Mouse (Mus musculus) MEL (cell line): ENCODE measurements around the gene Dtx3. TPM values are rescaled to one million over a fixed set of nuclear protein-coding genes. Genes with fewer than 3 reads are reported as not detected.
A peak's percentile ranks its signal among the peaks of the same experiment; 100 is the strongest.
"Not testable (repeated sequence)": the region's sequence is repeated elsewhere in the genome, so short reads cannot be mapped to it uniquely, and the experiment has no call there.

Source experiments
- DNase-seq: peaks from one replicate; pipeline ENCODE4 v3.0.0; 2011; ENCODE audit warnings: low read depth, low spot score
- H3K27ac ChIP-seq: 2 replicates; pipeline ENCODE4 v1.5.1; 2012; ENCODE audit warnings: low read depth, mild to moderate bottlenecking, control low read depth, low read length, moderate library complexity; ENCODE audit not compliant: control insufficient read depth
- H3K27me3 ChIP-seq, 2 experiments: fragments of 150-350 bp in 1 of 2; sonication (generic) in 1 of 2; 2 replicates each; pipeline ENCODE4 v1.6.1; 2012; ENCODE audit warnings: low read length in 2 of 2, mild to moderate bottlenecking in 2 of 2, improper control_type of control experiment in 1 of 2, moderate library complexity in 1 of 2; ENCODE audit not compliant: insufficient read depth in 2 of 2, control insufficient read depth in 1 of 2
- H3K36me3 ChIP-seq, 2 experiments: 2 replicates each; pipeline ENCODE4 v1.6.1; 2012 to 2014; ENCODE audit warnings: low read length in 2 of 2, improper control_type of control experiment in 1 of 2, inconsistent platforms in 1 of 2, mild to moderate bottlenecking in 1 of 2; ENCODE audit not compliant: insufficient read depth in 2 of 2, control insufficient read depth in 1 of 2
- H3K4me1 ChIP-seq, 2 experiments: fragments of 150-350 bp in 1 of 2; sonication (generic) in 1 of 2; 2 replicates each; pipeline ENCODE4 v1.6.1; 2012; ENCODE audit warnings: low read length in 2 of 2, improper control_type of control experiment in 1 of 2, mild to moderate bottlenecking in 1 of 2; ENCODE audit not compliant: insufficient read depth in 2 of 2, control insufficient read depth in 1 of 2
- H3K4me3 ChIP-seq, 2 experiments: fragments of 150-350 bp in 1 of 2; sonication (generic) in 1 of 2; 2 replicates each; pipeline ENCODE4 v1.5.1; 2012; ENCODE audit warnings: low read depth in 2 of 2, low read length in 2 of 2, mild to moderate bottlenecking in 2 of 2, moderate library complexity in 2 of 2, control low read depth in 1 of 2, improper control_type of control experiment in 1 of 2; ENCODE audit not compliant: control insufficient read depth in 1 of 2, insufficient read depth in 1 of 2
- H3K79me2 ChIP-seq: 2 replicates; pipeline ENCODE4 v1.6.1; 2012; ENCODE audit warnings: mild to moderate bottlenecking, low read length, moderate library complexity; ENCODE audit not compliant: control insufficient read depth, poor library complexity, insufficient read depth
- H3K9ac ChIP-seq: 2 replicates; pipeline ENCODE4 v1.6.1; 2012; ENCODE audit warnings: low read depth, mild to moderate bottlenecking, control low read depth, low read length, moderate library complexity; ENCODE audit not compliant: control insufficient read depth, poor library complexity, severe bottlenecking
- H3K9me3 ChIP-seq: fragments of 150-350 bp; sonication (generic); replicated peaks from 2 replicates; pipeline ENCODE4 v1.6.1; 2012; ENCODE audit warnings: mild to moderate bottlenecking, low read length, improper control_type of control experiment, moderate library complexity; ENCODE audit not compliant: insufficient read depth
- CHD1 ChIP-seq: IDR thresholded peaks from 2 replicates; pipeline ENCODE4 v1.6.1; 2012; ENCODE audit warnings: low read depth, mild to moderate bottlenecking, inconsistent platforms, low read length, improper control_type of control experiment
- ELF1 ChIP-seq: IDR thresholded peaks from 2 replicates; pipeline ENCODE4 v1.6.1; 2014; ENCODE audit warnings: low read depth, mild to moderate bottlenecking, inconsistent platforms, low read length, improper control_type of control experiment, moderate library complexity
- EP300 ChIP-seq, 2 experiments: IDR thresholded peaks; 2 replicates each; pipeline ENCODE4 v1.6.1; 2011; ENCODE audit warnings: improper control_type of control experiment in 2 of 2, low read length in 2 of 2, low read depth in 1 of 2, mild to moderate bottlenecking in 1 of 2
- ETS1 ChIP-seq: IDR thresholded peaks from 2 replicates; pipeline ENCODE4 v1.6.1; 2012; ENCODE audit warnings: low read depth, mild to moderate bottlenecking, inconsistent platforms, low read length, improper control_type of control experiment, moderate library complexity
- GATA1 ChIP-seq: IDR thresholded peaks from 2 replicates; pipeline ENCODE4 v1.6.1; 2011; ENCODE audit warnings: low read depth, low read length, improper control_type of control experiment
- JUND ChIP-seq: IDR thresholded peaks from 2 replicates; pipeline ENCODE4 v1.6.1; 2011; ENCODE audit warnings: low read depth, mild to moderate bottlenecking, improper control_type of control experiment, low read length
- MAFK ChIP-seq: IDR thresholded peaks from 2 replicates; pipeline ENCODE4 v1.6.1; 2011; ENCODE audit warnings: low read depth, mild to moderate bottlenecking, low read length, improper control_type of control experiment, borderline replicate concordance
- MXI1 ChIP-seq: IDR thresholded peaks from 2 replicates; pipeline ENCODE4 v1.6.1; 2011; ENCODE audit warnings: mild to moderate bottlenecking, low read depth, low read length, improper control_type of control experiment
- TAL1 ChIP-seq: IDR thresholded peaks from 2 replicates; pipeline ENCODE4 v1.6.1; 2012; ENCODE audit warnings: mild to moderate bottlenecking, inconsistent platforms, low read length, moderate library complexity, mixed read lengths
- TBP ChIP-seq: IDR thresholded peaks from 2 replicates; pipeline ENCODE4 v1.8.0; 2011; ENCODE audit warnings: low read depth, low read length, improper control_type of control experiment
- TCF12 ChIP-seq: IDR thresholded peaks from 2 replicates; pipeline ENCODE4 v1.6.1; 2014; ENCODE audit warnings: low read depth, mild to moderate bottlenecking, inconsistent platforms, low read length, improper control_type of control experiment, moderate library complexity
- ZNF384 ChIP-seq: IDR thresholded peaks from 2 replicates; pipeline ENCODE4 v1.6.1; 2012; ENCODE audit warnings: low read depth, mild to moderate bottlenecking, inconsistent platforms, low read length, improper control_type of control experiment
- polyA plus RNA-seq, 2 experiments: library from polyadenylated mRNA; stranded (reverse) in 1 of 2; unstranded in 1 of 2; fragments of >175 nt in 1 of 2; fragments of >200 nt in 1 of 2; gene quantifications; 2 replicates each; pipeline versions ENCODE4 v1.2.1 to v1.2.4; 2012; ENCODE audit warnings: low replicate concordance in 2 of 2, low read depth in 1 of 2; ENCODE audit not compliant: insufficient read length in 2 of 2, insufficient read depth in 1 of 2, missing spikeins in 1 of 2
- total RNA-seq: library from RNA; depleted of rRNA; stranded (reverse); fragments of 300-350 nt; gene quantifications from 2 replicates; pipeline ENCODE4 v1.2.3, GENCODE M21; 2012

The Dtx3 gene
- total and polyA plus RNA-seq, 3 experiments = 30.5 to 107 TPM; not detected in 1

GRCm38 (mm10) chr10:127193011-127193410 lies 2.5 kb downstream of the Dtx3 start:
- H3K4me3 ChIP-seq = no peak overlapping the region
- no peak for DNase-seq
- TF ChIP-seq TAL1 (no peak), MXI1 (no peak), ELF1 (no peak), JUND (no peak), TBP (no peak)
- TF ChIP-seq, all 39 proteins: peak for 0
- peaks cover 4 to 30% of the 10 kb centered on the region in 2 experiments; a peak in 3 of 4 replicates for H3K4me1 ChIP-seq
- peak overlapping the region; percentile 1; the same call in 1 of the 2 replicates for H3K27ac ChIP-seq
- no peaks in the 10 kb centered on the region for H3K9me3 ChIP-seq
- peaks cover 0 to 30% of the 10 kb centered on the region in 2 experiments; a peak in 2 of 4 replicates for H3K36me3 ChIP-seq
- no peak overlapping the region for H3K9ac ChIP-seq
- peaks cover 11% of the 10 kb centered on the region; the same call in 1 of the 2 replicates for H3K79me2 ChIP-seq
- no peaks in the 10 kb centered on the region for H3K27me3 ChIP-seq

GRCm38 (mm10) chr10:127192057-127192328 lies 3.5 kb downstream of the Dtx3 start:
- peaks cover 12% of the 10 kb centered on the region; the same call in 1 of the 2 replicates for H3K79me2 ChIP-seq
- not testable (repeated sequence) for H3K9me3 ChIP-seq, DNase-seq, H3K9ac ChIP-seq, H3K27me3 ChIP-seq, H3K4me3 ChIP-seq
- peaks cover 4 to 34% of the 10 kb centered on the region in 2 experiments; a peak in 3 of 4 replicates for H3K4me1 ChIP-seq
- H3K27ac ChIP-seq = peak overlapping the region; percentile 96
- peak; percentile 24; the same call in 1 of the 2 replicates for TF ChIP-seq ZNF384
- peaks cover 0 to 30% of the 10 kb centered on the region in 2 experiments; a peak in 2 of 4 replicates for H3K36me3 ChIP-seq

- Histone ChIP-seq H3K9me3 (no peaks in the 10 kb centered on the region), H3K27me3 (no peaks in the 10 kb centered on the region), H3K27ac (peak overlapping the region; percentile 96), H3K79me2 (peaks cover 12% of the 10 kb centered on the region; the same call in 1 of the 2 replicates), H3K4me1 (peaks cover 4 to 34% of the 10 kb centered on the region in 2 experiments; a peak in 3 of 4 replicates), H3K36me3 (peaks cover 0 to 30% of the 10 kb centered on the region in 2 experiments; a peak in 2 of 4 replicates), H3K9ac (no peak overlapping the region), H3K4me3 (no peak overlapping the region)
- DNase-seq = no peak
- peak; percentile 59 for TF ChIP-seq GATA1
- TF ChIP-seq MAFK = no peak
- peak; percentile 47 to 62; a peak in 3 of 4 replicates for TF ChIP-seq EP300 (IDR thresholded peaks at IDR 0.05; ENCODE audit: low read depth in 1 of 2, low read length in 2 of 2)
- TF ChIP-seq TCF12 = peak; percentile 36; the same call in 1 of the 2 replicates
- no peak for TF ChIP-seq TAL1
- TF ChIP-seq CHD1 = no peak
- no peak for TF ChIP-seq ELF1
- TF ChIP-seq ETS1 = peak; percentile 48
These were observed 4.1 kb downstream of the Dtx3 start for GRCm38 (mm10) chr10:127191191-127192056.
